Mouse (Mus musculus) right cerebral cortex, postnatal 10 days (tissue): ENCODE data around the gene Meis2.

Source experiments
- DNase-seq, 2 experiments: peaks; one replicate each; pipeline ENCODE4 v3.0.0; 2021; ENCODE audit warnings: low spot score in 2 of 2

Meis2 gene

GRCm38 (mm10) chr2:116051906-116052614 is 13.6 kb downstream of the Meis2 start:
- DNase-seq, result no peak

- no peak for DNase-seq
These were observed 15.9 kb downstream of the Meis2 start for GRCm38 (mm10) chr2:116049710-116050109.

GRCm38 (mm10) chr2:116047365-116047764 is 18.3 kb downstream of the Meis2 start:
- no peak for DNase-seq

GRCm38 (mm10) chr2:116045048-116045447 is 20.6 kb downstream of the Meis2 start:
- no peak for DNase-seq

- no peak for DNase-seq
These were observed 22.5 kb downstream of the Meis2 start for GRCm38 (mm10) chr2:116042934-116043698.

- no peak for DNase-seq
These were observed 23.2 kb downstream of the Meis2 start for GRCm38 (mm10) chr2:116042447-116042846.

- peak in 1 of 2 experiments; percentile 20 for DNase-seq
These were observed 23.9 kb downstream of the Meis2 start for GRCm38 (mm10) chr2:116041683-116042262.

GRCm38 (mm10) chr2:116035345-116035744 is 30.3 kb downstream of the Meis2 start:
- DNase-seq, result no peak

- DNase-seq, result no peak
These were observed 37.5 kb downstream of the Meis2 start for GRCm38 (mm10) chr2:116028127-116028526.

- no peak for DNase-seq
These were observed 42.8 kb downstream of the Meis2 start for GRCm38 (mm10) chr2:116022876-116023275.

- no peak for DNase-seq
These were observed 43.7 kb downstream of the Meis2 start for GRCm38 (mm10) chr2:116021931-116022330.

GRCm38 (mm10) chr2:116021046-116021445 is 44.6 kb downstream of the Meis2 start:
- no peak for DNase-seq

- no peak for DNase-seq
These were observed 45.1 kb downstream of the Meis2 start for GRCm38 (mm10) chr2:116020451-116020951.

GRCm38 (mm10) chr2:116019959-116020358 is 45.7 kb downstream of the Meis2 start:
- DNase-seq, result no peak

GRCm38 (mm10) chr2:116019466-116019794 is 46.2 kb downstream of the Meis2 start:
- DNase-seq, result no peak

- peak in 1 of 2 experiments; percentile 44 for DNase-seq
These were observed 46.7 kb downstream of the Meis2 start for GRCm38 (mm10) chr2:116018781-116019465.

- DNase-seq, result no peak
These were observed 50.1 kb downstream of the Meis2 start for GRCm38 (mm10) chr2:116015520-116015919.

GRCm38 (mm10) chr2:116010469-116010868 is 55.2 kb downstream of the Meis2 start:
- DNase-seq, result no peak

- DNase-seq, result no peak
These were observed 55.6 kb downstream of the Meis2 start for GRCm38 (mm10) chr2:116010061-116010460.

- DNase-seq, result peak; percentile 48 to 56
These were observed 56.3 kb downstream of the Meis2 start for GRCm38 (mm10) chr2:116009097-116009970.

GRCm38 (mm10) chr2:116002354-116002753 is 63.3 kb downstream of the Meis2 start:
- no peak for DNase-seq
